Mouse (Mus musculus): ENCODE measurements around the gene Chrna5. TPM values are rescaled to one million over a fixed set of nuclear protein-coding genes. Genes with fewer than 3 reads are reported as not detected.

The Chrna5 gene
- total and polyA plus RNA-seq, 3 experiments: not detected

GRCm38 (mm10) chr9:54932379-54932778, 48.3 kb upstream of the Chrna5 start:
- DNase-seq (ENCODE audit: low read depth, low spot score): no peak
- H3K27me3 ChIP-seq (ENCODE audit: control insufficient read depth in 1 of 2, insufficient read depth in 2 of 2, low read length in 2 of 2): peaks cover 0 to 8% of the 10 kb centered on the region in 2 experiments
- no peaks in the 10 kb centered on the region for H3K4me1 ChIP-seq (ENCODE audit: control insufficient read depth in 1 of 2, insufficient read depth in 2 of 2, low read length in 2 of 2)
- no peaks in the 10 kb centered on the region for H3K36me3 ChIP-seq (ENCODE audit: control insufficient read depth in 1 of 2, insufficient read depth in 2 of 2, low read length in 2 of 2)
- H3K27ac ChIP-seq (ENCODE audit: control insufficient read depth, low read depth, low read length): no peak overlapping the region
- TF ChIP-seq POLR2A (IDR thresholded peaks at IDR 0.05; ENCODE audit: control insufficient read depth in 1 of 2, insufficient read depth in 1 of 2, low read depth in 1 of 2, low read length in 2 of 2, poor library complexity in 1 of 2) (no peak), CTCF (IDR thresholded peaks at IDR 0.05 in 2 of 3, conservative IDR thresholded peaks at IDR 0.05 in 1 of 3; ENCODE audit: control insufficient read depth in 1 of 3, insufficient read depth in 1 of 3, low read depth in 2 of 3, low read length in 3 of 3, poor library complexity in 1 of 3, severe bottlenecking in 1 of 3) (no peak), RCOR1 (IDR thresholded peaks at IDR 0.05; ENCODE audit: low read depth, low read length) (no peak), ZC3H11A (IDR thresholded peaks at IDR 0.05; ENCODE audit: low read depth, low read length) (no peak), EP300 (IDR thresholded peaks at IDR 0.05; ENCODE audit: low read depth in 1 of 2, low read length in 2 of 2) (no peak), ETS1 (IDR thresholded peaks at IDR 0.05; ENCODE audit: low read depth, low read length) (no peak), ELF1 (IDR thresholded peaks at IDR 0.05; ENCODE audit: low read depth, low read length) (no peak), JUND (IDR thresholded peaks at IDR 0.05; ENCODE audit: low read depth, low read length) (no peak), NRF1 (IDR thresholded peaks at IDR 0.05; ENCODE audit: insufficient read depth, low read depth, low read length, poor library complexity, severe bottlenecking) (no peak), ZNF384 (IDR thresholded peaks at IDR 0.05; ENCODE audit: low read depth, low read length) (no peak)
- no peaks in the 10 kb centered on the region for H3K79me2 ChIP-seq (ENCODE audit: control insufficient read depth, insufficient read depth, low read length, poor library complexity)
- H3K9me3 ChIP-seq (replicated peaks; ENCODE audit: insufficient read depth, low read length): no peaks in the 10 kb centered on the region
- no peak overlapping the region for H3K4me3 ChIP-seq (ENCODE audit: control insufficient read depth in 1 of 2, insufficient read depth in 1 of 2, low read depth in 2 of 2, low read length in 2 of 2)
- H3K9ac ChIP-seq (ENCODE audit: control insufficient read depth, low read depth, low read length, poor library complexity, severe bottlenecking): no peak overlapping the region

- H3K36me3 ChIP-seq (ENCODE audit: control insufficient read depth in 1 of 2, insufficient read depth in 2 of 2, low read length in 2 of 2): no peaks in the 10 kb centered on the region
Measured at GRCm38 (mm10) chr9:54942071-54942470, 38.6 kb upstream of the Chrna5 start.

More at GRCm38 (mm10) chr9:54942071-54942470, 38.6 kb upstream of the Chrna5 start:
- Histone ChIP-seq H3K9ac (ENCODE audit: control insufficient read depth, low read depth, low read length, poor library complexity, severe bottlenecking) (no peak overlapping the region), H3K4me1 (ENCODE audit: control insufficient read depth in 1 of 2, insufficient read depth in 2 of 2, low read length in 2 of 2) (no peaks in the 10 kb centered on the region), H3K27ac (ENCODE audit: control insufficient read depth, low read depth, low read length) (no peak overlapping the region), H3K4me3 (ENCODE audit: control insufficient read depth in 1 of 2, insufficient read depth in 1 of 2, low read depth in 2 of 2, low read length in 2 of 2) (no peak overlapping the region), H3K9me3 (replicated peaks; ENCODE audit: insufficient read depth, low read length) (no peaks in the 10 kb centered on the region), H3K79me2 (ENCODE audit: control insufficient read depth, insufficient read depth, low read length, poor library complexity) (no peaks in the 10 kb centered on the region), H3K27me3 (ENCODE audit: control insufficient read depth in 1 of 2, insufficient read depth in 2 of 2, low read length in 2 of 2) (peaks cover 2 to 4% of the 10 kb centered on the region in 2 experiments; a peak in 3 of 4 replicates)
- DNase-seq (ENCODE audit: low read depth, low spot score): no peak
- no peak for TF ChIP-seq USF1 (IDR thresholded peaks at IDR 0.05; ENCODE audit: low read depth, low read length)
- no peak for TF ChIP-seq ZKSCAN1 (IDR thresholded peaks at IDR 0.05; ENCODE audit: low read depth, low read length)
- TF ChIP-seq EP300 (IDR thresholded peaks at IDR 0.05; ENCODE audit: low read depth in 1 of 2, low read length in 2 of 2): no peak
- no peak for TF ChIP-seq MAX (IDR thresholded peaks at IDR 0.05; ENCODE audit: low read length)
- no peak for TF ChIP-seq JUND (IDR thresholded peaks at IDR 0.05; ENCODE audit: low read depth, low read length)
- no peak for TF ChIP-seq UBTF (IDR thresholded peaks at IDR 0.05; ENCODE audit: borderline replicate concordance, insufficient read depth, low read depth, low read length)
- TF ChIP-seq E2F4 (IDR thresholded peaks at IDR 0.05; ENCODE audit: borderline replicate concordance, low read depth, low read length): no peak
- TF ChIP-seq POLR2A (IDR thresholded peaks at IDR 0.05; ENCODE audit: control insufficient read depth in 1 of 2, insufficient read depth in 1 of 2, low read depth in 1 of 2, low read length in 2 of 2, poor library complexity in 1 of 2): no peak
- TF ChIP-seq POLR2AphosphoS5 (IDR thresholded peaks at IDR 0.05; ENCODE audit: borderline replicate concordance, low read depth, low read length): no peak
- TF ChIP-seq RAD21 (IDR thresholded peaks at IDR 0.05; ENCODE audit: low read depth, low read length): no peak
- TF ChIP-seq GABPA (IDR thresholded peaks at IDR 0.05; ENCODE audit: low read depth, low read length): no peak
- no peak for TF ChIP-seq RCOR1 (IDR thresholded peaks at IDR 0.05; ENCODE audit: low read depth, low read length)
- TF ChIP-seq ETS1 (IDR thresholded peaks at IDR 0.05; ENCODE audit: low read depth, low read length): no peak
- no peak for TF ChIP-seq NELFE (IDR thresholded peaks at IDR 0.05; ENCODE audit: low read depth, low read length)
- no peak for TF ChIP-seq MAZ (IDR thresholded peaks at IDR 0.05; ENCODE audit: low read depth, low read length)
- TF ChIP-seq SIN3A (IDR thresholded peaks at IDR 0.05; ENCODE audit: low read length): no peak
- TF ChIP-seq MEF2A (IDR thresholded peaks at IDR 0.05; ENCODE audit: extremely low read depth, insufficient replicate concordance, low read depth, low read length, poor library complexity, severe bottlenecking): no peak
- TF ChIP-seq ZC3H11A (IDR thresholded peaks at IDR 0.05; ENCODE audit: low read depth, low read length): no peak
- no peak for TF ChIP-seq CHD2 (IDR thresholded peaks at IDR 0.05; ENCODE audit: low read length)
- TF ChIP-seq ELF1 (IDR thresholded peaks at IDR 0.05; ENCODE audit: low read depth, low read length): no peak
